Mouse (Mus musculus) testis, adult 2 months (tissue): ENCODE measurements around the gene Iqgap2. TPM values are rescaled to one million over a fixed set of nuclear protein-coding genes. Genes with fewer than 3 reads are reported as not detected.

ENCODE experiments used
- H3K27ac ChIP-seq: fragments of 200-500 bp; 2 replicates; pipeline ENCODE4 v1.5.1; 2012; ENCODE audit warnings: low read depth, low read length; ENCODE audit not compliant: control insufficient read depth, insufficient read depth
- H3K27me3 ChIP-seq: fragments of 200-500 bp; 2 replicates; pipeline ENCODE4 v1.6.1; 2012; ENCODE audit warnings: mild to moderate bottlenecking, low read length, moderate library complexity; ENCODE audit not compliant: control insufficient read depth, insufficient read depth
- H3K36me3 ChIP-seq: fragments of 200-500 bp; 2 replicates; pipeline ENCODE4 v1.6.1; 2012; ENCODE audit warnings: mild to moderate bottlenecking, low read length; ENCODE audit not compliant: control insufficient read depth, insufficient read depth
- H3K4me1 ChIP-seq: fragments of 200-500 bp; 2 replicates; pipeline ENCODE4 v1.6.1; 2012; ENCODE audit warnings: low read length; ENCODE audit not compliant: control insufficient read depth, insufficient read depth
- H3K4me3 ChIP-seq: fragments of 200-500 bp; 2 replicates; pipeline ENCODE4 v1.5.1; 2012; ENCODE audit warnings: low read depth, mild to moderate bottlenecking, low read length, moderate library complexity, mixed read lengths; ENCODE audit not compliant: control insufficient read depth
- CTCF ChIP-seq: fragments of 200-500 bp; IDR thresholded peaks from 2 replicates; pipeline ENCODE4 v1.5.1; 2012; ENCODE audit warnings: low read depth, mild to moderate bottlenecking, inconsistent platforms, low read length, moderate library complexity; ENCODE audit not compliant: control insufficient read depth, insufficient read depth, insufficient replicate concordance
- POLR2A ChIP-seq: fragments of 200-500 bp; IDR thresholded peaks from 2 replicates; pipeline ENCODE4 v1.6.1; 2012; ENCODE audit warnings: low read depth, mild to moderate bottlenecking, inconsistent platforms, low read length, moderate library complexity; ENCODE audit not compliant: control insufficient read depth
- polyA plus RNA-seq: library from polyadenylated mRNA; depleted of rRNA; stranded (reverse); fragments of >200 nt; gene quantifications from 2 replicates; pipeline ENCODE4 v1.2.3, GENCODE M21; 2012

Iqgap2 gene
- polyA plus RNA-seq, 1 experiment: 2.9 TPM

GRCm38 (mm10) chr13:95712570-95713268 lies 179.0 kb downstream of the Iqgap2 start:
- TF ChIP-seq CTCF: no peak
- TF ChIP-seq POLR2A: peak; percentile 56; the same call in 1 of the 2 replicates
- no peaks in the 10 kb centered on the region for H3K27me3 ChIP-seq
- H3K4me3 ChIP-seq: peak overlapping the region; percentile 70
- H3K27ac ChIP-seq: peak overlapping the region; percentile 61
- H3K4me1 ChIP-seq: no peaks in the 10 kb centered on the region
- no peaks in the 10 kb centered on the region for H3K36me3 ChIP-seq

GRCm38 (mm10) chr13:95712054-95712453 lies 179.7 kb downstream of the Iqgap2 start:
- no peaks in the 10 kb centered on the region for H3K27me3 ChIP-seq
- no peak for TF ChIP-seq POLR2A
- TF ChIP-seq CTCF: no peak

GRCm38 (mm10) chr13:95705589-95705988 lies 186.1 kb downstream of the Iqgap2 start:
- Histone ChIP-seq H3K27me3 (no peaks in the 10 kb centered on the region), H3K4me1 (no peaks in the 10 kb centered on the region), H3K36me3 (no peaks in the 10 kb centered on the region), H3K4me3 (peak overlapping the region; percentile 49), H3K27ac (no peak overlapping the region)
- TF ChIP-seq POLR2A: no peak
- no peak for TF ChIP-seq CTCF

More at GRCm38 (mm10) chr13:95712054-95712453, 179.7 kb downstream of the Iqgap2 start:
- no peaks in the 10 kb centered on the region for H3K36me3 ChIP-seq
- peak overlapping the region; percentile 57; the same call in 1 of the 2 replicates for H3K4me3 ChIP-seq
- no peaks in the 10 kb centered on the region for H3K4me1 ChIP-seq
- H3K27ac ChIP-seq: no peak overlapping the region

DNA sequence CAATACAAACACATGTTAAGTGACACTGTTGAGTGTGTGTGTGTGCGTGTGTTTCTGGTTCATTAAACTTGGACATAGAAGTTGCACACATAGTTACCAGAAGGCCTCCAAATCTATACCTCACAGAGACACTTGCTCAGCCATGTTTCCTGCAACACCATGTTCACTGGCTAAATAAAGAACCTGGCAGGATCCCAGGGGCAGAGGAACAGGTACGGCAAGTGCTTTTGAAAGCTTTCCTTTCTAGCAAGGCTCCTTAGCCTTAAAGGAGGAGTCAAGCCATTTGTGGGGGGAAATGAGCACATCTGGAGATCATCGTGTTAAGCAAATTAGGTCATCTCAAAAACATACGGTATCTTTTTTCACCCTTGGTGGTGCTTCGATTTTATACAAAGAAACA lies 188.3 kb downstream of the Iqgap2 start:
- no peaks in the 10 kb centered on the region for H3K4me1 ChIP-seq
- TF ChIP-seq POLR2A (no peak), CTCF (no peak)
- H3K27me3 ChIP-seq: no peaks in the 10 kb centered on the region
- no peaks in the 10 kb centered on the region for H3K36me3 ChIP-seq
- H3K27ac ChIP-seq: no peak overlapping the region
- no peak overlapping the region for H3K4me3 ChIP-seq

DNA sequence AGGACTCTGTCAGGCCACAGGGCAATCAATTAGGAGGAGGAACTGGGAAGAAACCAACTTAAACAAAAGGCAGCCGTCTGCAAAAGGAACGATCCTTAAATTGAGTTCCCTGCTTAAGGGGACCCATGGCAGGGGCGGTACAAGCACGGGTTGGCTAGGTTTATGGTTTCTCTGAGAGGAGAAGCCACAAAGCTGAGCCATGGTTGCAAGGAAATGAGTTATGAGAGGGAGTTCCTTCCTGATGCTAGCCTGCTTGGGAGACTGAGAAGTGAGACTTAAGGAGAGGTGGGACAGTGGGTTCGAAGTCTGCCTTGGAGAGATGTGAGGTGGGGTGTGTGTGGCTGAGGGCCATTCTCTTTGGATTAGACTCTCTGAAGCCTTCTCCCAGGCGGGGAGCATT lies 193.8 kb downstream of the Iqgap2 start:
- H3K4me3 ChIP-seq: no peak overlapping the region
- H3K27ac ChIP-seq: no peak overlapping the region
- no peaks in the 10 kb centered on the region for H3K27me3 ChIP-seq
- TF ChIP-seq POLR2A (no peak), CTCF (no peak)
- no peaks in the 10 kb centered on the region for H3K36me3 ChIP-seq
- H3K4me1 ChIP-seq: no peaks in the 10 kb centered on the region

DNA sequence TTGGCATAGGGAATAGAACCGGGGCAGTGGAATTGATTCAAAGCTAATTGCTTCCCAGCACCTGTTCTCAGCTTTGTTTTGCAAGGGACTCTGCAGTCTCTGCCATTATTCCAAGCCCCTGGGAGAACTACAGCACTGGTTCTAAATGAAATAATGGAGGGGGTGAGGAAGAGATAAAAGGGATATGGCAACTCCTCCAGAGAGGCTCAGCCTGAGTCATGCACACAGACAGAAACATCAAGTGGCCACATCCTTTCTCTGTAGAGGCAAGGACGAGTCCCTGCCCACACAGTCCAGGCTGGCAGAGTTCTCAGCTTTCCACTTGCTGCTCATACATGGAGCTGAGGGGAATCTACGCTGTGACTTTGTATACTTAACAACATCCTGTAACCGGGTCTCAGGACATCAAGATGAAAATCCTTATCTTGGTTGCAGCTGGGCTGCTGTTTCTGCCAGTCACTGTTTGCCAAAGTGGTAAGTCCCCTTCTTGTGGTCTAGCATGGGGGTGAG lies 195.0 kb downstream of the Iqgap2 start, which contains the start of gene F2rl2:
Gene F2rl2 (plus strand): TSS at position 200 of the 510 bp plus-strand sequence.
- Histone ChIP-seq H3K4me3 (no peak within 1 kb of the TSS), H3K36me3 (no peaks in the 10 kb centered on the region), H3K4me1 (no peaks in the 10 kb centered on the region), H3K27me3 (no peaks in the 10 kb centered on the region), H3K27ac (no peak within 1 kb of the TSS)
- TF ChIP-seq CTCF (no peak), POLR2A (no peak)

GRCm38 (mm10) chr13:95696120-95696653 lies 195.5 kb downstream of the Iqgap2 start:
- Histone ChIP-seq H3K27ac (no peak overlapping the region), H3K36me3 (no peaks in the 10 kb centered on the region), H3K4me3 (no peak overlapping the region), H3K27me3 (no peaks in the 10 kb centered on the region), H3K4me1 (no peaks in the 10 kb centered on the region)
- no peak for TF ChIP-seq POLR2A
- no peak for TF ChIP-seq CTCF
